Mouse (Mus musculus) heart, embryonic 12.5 days (tissue): ENCODE measurements around the gene Ppp4r1. TPM values are rescaled to one million over a fixed set of nuclear protein-coding genes. Genes with fewer than 3 reads are reported as not detected.

Experiments
- ATAC-seq: fragments of 200-750 bp; cut with Nextera tagmentation; 2 replicates; pipeline ENCODE4 v1.8.0; 2017; ENCODE audit warnings: moderate TSS enrichment, moderate library complexity; ENCODE audit not compliant: insufficient number of reproducible peaks, low FRiP score
- H3K27ac ChIP-seq: fragments of 300-500 bp; sonication (generic); 2 replicates; pipeline ENCODE4 v1.5.1; 2016; ENCODE audit warnings: mild to moderate bottlenecking, moderate library complexity; ENCODE audit not compliant: poor library complexity, severe bottlenecking
- H3K27me3 ChIP-seq: fragments of 300-500 bp; sonication (generic); replicated peaks from 2 replicates; pipeline ENCODE4 v1.6.1; 2016; ENCODE audit warnings: mild to moderate bottlenecking, moderate library complexity
- H3K36me3 ChIP-seq: fragments of 300-500 bp; sonication (generic); 2 replicates; pipeline ENCODE4 v1.6.1; 2016; ENCODE audit warnings: mild to moderate bottlenecking, moderate library complexity
- H3K4me1 ChIP-seq: fragments of 300-500 bp; sonication (generic); replicated peaks from 2 replicates; pipeline ENCODE4 v1.6.1; 2016; ENCODE audit warnings: mild to moderate bottlenecking
- H3K4me2 ChIP-seq: fragments of 300-500 bp; sonication (generic); 2 replicates; pipeline ENCODE4 v1.6.1; 2016; ENCODE audit warnings: mild to moderate bottlenecking, moderate library complexity
- H3K4me3 ChIP-seq: fragments of 300-500 bp; sonication (generic); 2 replicates; pipeline ENCODE4 v1.5.1; 2016; ENCODE audit warnings: mild to moderate bottlenecking
- H3K9ac ChIP-seq: fragments of 300-500 bp; sonication (generic); 2 replicates; pipeline ENCODE4 v1.6.1; 2016; ENCODE audit warnings: mild to moderate bottlenecking, moderate library complexity
- H3K9me3 ChIP-seq: fragments of 300-500 bp; sonication (generic); replicated peaks from 2 replicates; pipeline ENCODE4 v1.6.1; 2016; ENCODE audit warnings: mild to moderate bottlenecking, moderate library complexity
- WGBS: fragments of 180-500 bp; shearing (Covaris S2); methylation state at CpG from one replicate; pipeline ENCODE4 v1.1.7; 2016; 5-methylcytosine and 5-hydroxymethylcytosine counted together
- polyA plus RNA-seq: library from polyadenylated mRNA; unstranded; fragments of >200 nt; fragmentation: Nextera tagmentation; extraction: Ambion mirVana; gene quantifications from 2 replicates; pipeline ENCODE4 v1.2.1, GENCODE M21; 2016

Gene Ppp4r1
- polyA plus RNA-seq, 1 experiment from 2014 or later: 33.5 TPM

DNA sequence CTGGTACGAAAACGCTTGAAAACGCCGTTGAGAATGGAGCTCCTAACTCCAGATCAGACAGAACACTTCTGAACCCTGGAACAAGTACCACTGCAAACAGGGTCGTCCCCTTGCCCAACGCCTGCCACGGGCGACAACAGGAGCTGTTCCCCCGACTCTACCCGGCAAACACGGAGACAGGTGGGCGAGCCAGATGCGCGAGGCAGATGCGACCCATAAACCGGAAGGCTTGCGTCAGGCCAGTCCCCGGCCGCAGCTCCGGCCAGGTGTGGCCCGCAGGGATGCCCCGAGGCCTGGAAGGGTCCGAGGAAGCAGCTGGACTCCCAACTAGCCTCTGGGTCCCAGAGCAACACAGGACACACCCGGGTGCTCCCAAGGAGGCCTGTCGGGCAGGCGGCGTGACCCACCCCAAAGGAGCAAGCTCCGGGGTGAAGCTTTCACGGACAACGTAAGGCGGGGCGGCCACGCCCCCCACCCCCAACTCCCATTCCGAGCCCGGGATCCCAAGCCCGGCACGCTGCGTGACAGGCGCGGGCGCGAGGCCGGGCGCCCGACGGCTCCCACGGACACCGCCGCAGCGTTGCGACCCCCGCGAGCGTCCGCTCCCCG is 101.8 kb downstream of the Ppp4r1 start:
- no peaks in the 10 kb centered on the region for H3K36me3 ChIP-seq
- ATAC-seq: peak; percentile 36
- peaks cover 23% of the 10 kb centered on the region for H3K4me1 ChIP-seq
- H3K27me3 ChIP-seq: no peaks in the 10 kb centered on the region
- H3K4me2 ChIP-seq: peak overlapping the region; percentile 94
- peak overlapping the region; percentile 89 for H3K9ac ChIP-seq
- WGBS: under 1% methylated on average over 56 of the region's 56 CpGs
- H3K9me3 ChIP-seq: no peaks in the 10 kb centered on the region
- H3K4me3 ChIP-seq: peak overlapping the region; percentile 85
- H3K27ac ChIP-seq: peak overlapping the region; percentile 92

DNA sequence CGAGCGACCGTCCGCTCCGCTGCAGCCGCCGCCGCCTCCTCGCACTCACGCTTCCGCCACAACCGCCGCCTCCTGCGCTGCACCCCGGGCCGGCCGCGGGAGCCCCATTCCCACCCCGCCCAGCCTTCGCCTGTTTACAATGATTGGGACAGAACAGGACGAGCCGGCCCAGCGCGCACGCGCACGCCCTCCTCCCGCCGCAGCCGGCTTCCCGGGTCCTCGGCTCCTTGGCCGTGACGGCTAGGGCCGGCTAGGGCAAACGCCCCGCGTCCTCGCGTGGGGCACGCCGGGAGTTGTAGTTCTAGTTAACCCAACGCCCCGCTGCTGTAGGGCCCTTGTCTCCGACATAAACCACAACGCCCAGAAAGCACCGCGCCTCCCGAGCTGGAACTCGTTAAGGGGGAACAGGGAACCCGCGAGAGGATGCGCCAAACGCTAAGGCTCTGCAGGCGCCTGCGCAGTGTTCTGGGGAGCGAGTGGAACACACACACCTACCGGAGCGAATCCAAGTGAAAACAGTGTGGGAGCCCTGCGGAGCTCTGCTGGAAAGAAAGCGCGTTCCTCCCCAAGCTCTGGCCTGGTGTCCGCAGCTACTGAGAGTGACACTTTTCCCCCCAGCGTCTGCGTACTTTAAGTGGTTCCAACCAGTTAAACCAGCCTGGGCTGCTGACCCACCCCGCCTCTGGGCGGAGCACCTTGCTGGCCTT is 102.5 kb downstream of the Ppp4r1 start:
- no peaks in the 10 kb centered on the region for H3K36me3 ChIP-seq
- H3K9me3 ChIP-seq: no peaks in the 10 kb centered on the region
- ATAC-seq: peak; percentile 99
- WGBS: 1% methylated on average over 67 of the region's 67 CpGs
- H3K27me3 ChIP-seq: no peaks in the 10 kb centered on the region
- H3K4me2 ChIP-seq: peak overlapping the region; percentile 94
- H3K9ac ChIP-seq: peak overlapping the region; percentile 89
- peak overlapping the region; percentile 85 for H3K4me3 ChIP-seq
- peaks cover 23% of the 10 kb centered on the region for H3K4me1 ChIP-seq
- peak overlapping the region; percentile 92 for H3K27ac ChIP-seq

DNA sequence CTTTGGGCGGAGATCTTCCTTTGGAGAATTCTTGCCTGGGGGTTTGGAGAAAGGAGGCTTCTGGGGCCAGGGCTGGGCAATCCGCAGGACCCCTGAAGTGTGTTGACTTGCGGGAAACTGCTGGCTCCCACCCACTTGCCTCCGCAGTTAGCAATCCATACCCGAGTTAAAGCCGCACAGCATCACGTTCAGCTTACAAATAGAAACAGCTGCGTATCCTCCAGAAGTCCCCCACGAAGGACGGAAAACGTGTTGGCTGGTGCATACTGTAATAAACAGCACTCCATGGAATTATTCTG is 103.0 kb downstream of the Ppp4r1 start:
- peak overlapping the region; percentile 85 for H3K4me3 ChIP-seq
- WGBS: 0% methylated on average over 11 of the region's 11 CpGs
- no peak for ATAC-seq

DNA sequence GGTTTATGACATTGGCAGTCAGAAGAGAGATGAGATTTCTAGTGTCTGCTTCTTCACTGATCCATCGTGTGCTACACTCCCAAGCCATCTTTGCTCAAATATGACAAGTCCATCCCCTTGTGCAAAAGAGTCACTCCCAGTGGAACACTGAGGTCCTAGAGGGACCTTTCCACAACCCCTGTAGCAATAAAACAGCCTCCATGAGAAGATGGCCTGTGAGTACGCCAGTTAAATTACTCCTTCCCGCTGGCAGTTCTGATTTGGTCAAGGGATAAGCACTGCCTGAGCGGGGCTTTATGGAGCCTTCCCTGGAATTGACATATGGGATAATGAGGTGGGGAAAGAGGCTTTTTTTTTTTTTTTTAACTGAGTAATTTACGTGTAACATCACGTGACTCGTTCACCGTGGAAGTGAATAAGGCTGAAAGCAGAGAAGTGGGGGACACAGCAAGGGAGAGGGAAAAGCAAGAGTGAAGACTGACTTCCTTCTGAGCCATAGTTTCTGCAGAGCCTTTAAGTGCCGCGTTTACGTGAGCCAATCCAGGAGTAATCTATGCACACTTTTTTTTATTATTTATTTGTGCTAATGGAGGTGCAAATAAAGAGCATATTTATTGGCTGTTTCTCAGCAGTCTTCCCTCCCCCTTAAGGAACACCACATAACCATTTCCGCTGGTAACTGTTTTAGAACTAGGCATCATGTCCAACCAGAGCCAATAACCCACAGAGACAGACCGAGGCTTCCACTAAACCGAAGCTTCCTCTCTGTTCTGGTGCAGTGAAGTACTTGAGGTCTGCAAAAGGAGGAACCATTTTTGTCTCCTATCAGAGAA is 103.5 kb downstream of the Ppp4r1 start, which contains the start of gene Ralbp1:
Gene Ralbp1 (minus strand): TSS at position 102 of the 833 bp plus-strand sequence.
- 10% methylated on average over 14 of the region's 14 CpGs for WGBS
- H3K27me3 ChIP-seq: no peaks in the 10 kb centered on the region
- peaks cover 21% of the 10 kb centered on the region for H3K4me1 ChIP-seq
- ATAC-seq: no peak
- peak within 1 kb of the TSS; percentile 92 for H3K27ac ChIP-seq
- no peaks in the 10 kb centered on the region for H3K36me3 ChIP-seq
- no peaks in the 10 kb centered on the region for H3K9me3 ChIP-seq
- H3K4me2 ChIP-seq: peak within 1 kb of the TSS; percentile 94
- H3K4me3 ChIP-seq: peak within 1 kb of the TSS; percentile 85
- peak within 1 kb of the TSS; percentile 89 for H3K9ac ChIP-seq

More for the DNA sequence above, 103.0 kb downstream of the Ppp4r1 start:
- Histone ChIP-seq H3K9ac (peak overlapping the region; percentile 62), H3K27me3 (no peaks in the 10 kb centered on the region), H3K9me3 (no peaks in the 10 kb centered on the region), H3K27ac (peak overlapping the region; percentile 92), H3K36me3 (no peaks in the 10 kb centered on the region), H3K4me2 (peak overlapping the region; percentile 79), H3K4me1 (peaks cover 23% of the 10 kb centered on the region)

DNA sequence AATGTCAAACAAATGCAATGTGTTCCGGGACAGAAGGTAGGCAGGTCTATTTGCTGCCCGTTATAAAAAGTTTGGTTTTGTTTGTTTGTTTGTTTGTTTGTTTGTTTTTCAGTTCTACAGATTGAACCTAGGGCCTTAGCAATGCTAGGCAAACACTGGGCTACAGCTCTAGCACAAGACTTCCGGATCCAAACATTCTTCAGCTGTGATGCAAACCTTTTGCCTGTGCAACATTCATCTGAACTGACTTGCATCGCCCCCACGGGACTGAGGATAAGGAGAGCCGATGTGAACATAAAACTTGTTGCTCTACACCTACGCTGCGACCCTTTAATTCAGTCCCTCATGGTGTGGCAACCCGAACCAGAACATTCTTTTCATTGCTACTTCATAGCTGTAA is 104.2 kb downstream of the Ppp4r1 start:
- Histone ChIP-seq H3K27ac (peak overlapping the region; percentile 92; the same call in 1 of the 2 replicates), H3K36me3 (no peaks in the 10 kb centered on the region), H3K9ac (peak overlapping the region; percentile 62; the same call in 1 of the 2 replicates), H3K4me1 (peaks cover 16% of the 10 kb centered on the region), H3K9me3 (no peaks in the 10 kb centered on the region), H3K4me3 (peak overlapping the region; percentile 85; the same call in 1 of the 2 replicates), H3K27me3 (no peaks in the 10 kb centered on the region), H3K4me2 (peak overlapping the region; percentile 79)
- no peak for ATAC-seq
- WGBS: 59% methylated on average over 9 of the region's 9 CpGs

DNA sequence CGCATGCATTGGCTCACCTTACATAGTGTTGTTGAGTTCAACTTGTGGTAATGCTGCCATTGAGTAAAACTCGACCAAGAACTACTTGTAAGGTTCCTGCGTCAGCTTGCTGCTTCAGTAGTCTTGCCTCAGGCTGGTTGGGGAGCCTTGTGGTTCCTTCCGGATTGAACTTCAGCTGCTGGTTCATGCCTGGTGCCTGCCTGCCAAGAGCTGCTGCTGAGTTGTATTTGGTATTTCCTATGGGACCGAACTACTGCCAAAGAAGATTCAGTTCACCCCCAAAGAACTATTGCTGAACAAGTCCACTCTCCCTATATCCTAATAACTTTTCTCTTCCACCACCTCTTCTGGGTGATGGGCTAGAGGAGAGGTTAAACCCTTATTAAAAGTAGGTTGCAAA is 107.1 kb downstream of the Ppp4r1 start:
- no peak for ATAC-seq
- 79% methylated on average over 5 of the region's 5 CpGs for WGBS
- no peak overlapping the region for H3K9ac ChIP-seq
- H3K27ac ChIP-seq: no peak overlapping the region
- H3K36me3 ChIP-seq: no peaks in the 10 kb centered on the region
- no peak overlapping the region for H3K4me2 ChIP-seq
- H3K27me3 ChIP-seq: no peaks in the 10 kb centered on the region
- H3K4me3 ChIP-seq: no peak overlapping the region
- H3K4me1 ChIP-seq: peaks cover 9% of the 10 kb centered on the region; the same call in 1 of the 2 replicates
- no peaks in the 10 kb centered on the region for H3K9me3 ChIP-seq

Other genes with a start within 250 kb of the Ppp4r1 start
- 0.17 TPM in 1 of 2 replicates, not detected in the other for gene Tmem232, start 241.8 kb upstream of the Ppp4r1 start, polyA plus RNA-seq
- gene Vapa, start 169.0 kb upstream of the Ppp4r1 start, polyA plus RNA-seq: 186 and 190 TPM in 2 replicates
- gene Txndc2, start 140.4 kb upstream of the Ppp4r1 start, polyA plus RNA-seq: 0.10 TPM in 1 of 2 replicates, not detected in the other
- gene Rab31, start 9.8 kb upstream of the Ppp4r1 start, polyA plus RNA-seq: 31.2 and 33.4 TPM in 2 replicates
- gene Ralbp1, start 103.2 kb downstream of the Ppp4r1 start, polyA plus RNA-seq: 40.9 and 41.1 TPM in 2 replicates
- gene Twsg1, start 168.7 kb downstream of the Ppp4r1 start, polyA plus RNA-seq: 109 TPM in 2 replicates